Mouse (Mus musculus): ENCODE data around the gene Olfr657. TPM values are rescaled to one million over a fixed set of nuclear protein-coding genes. Genes with fewer than 3 reads are reported as not detected.

Gene Olfr657
- polyA plus RNA-seq (2012; fragmentation: generic; extraction: Trizol): not detected

GRCm38 (mm10) chr7:104624494-104624893, at the start of gene Olfr657:
Gene Olfr657 (plus strand): TSS chr7:104624794.

GRCm38 (mm10) chr7:104577014-104577413, 47.6 kb upstream of the Olfr657 start, which contains the start of gene Olfr653:
Gene Olfr653 (plus strand): TSS chr7:104577314.

GRCm38 (mm10) chr7:104586725-104587124, 37.9 kb upstream of the Olfr657 start, which contains the start of gene Olfr654:
Gene Olfr654 (plus strand): TSS chr7:104587025.

GRCm38 (mm10) chr7:104601679-104602078, 22.9 kb upstream of the Olfr657 start, which contains the start of gene Olfr655:
Gene Olfr655 (minus strand): TSS chr7:104601779.

GRCm38 (mm10) chr7:104613655-104614054, 10.9 kb upstream of the Olfr657 start, which contains the start of gene Olfr656:
Gene Olfr656 (plus strand): TSS chr7:104613955.

GRCm38 (mm10) chr7:104646841-104647482, 22.4 kb downstream of the Olfr657 start, which contains the start of gene Olfr658:
Gene Olfr658 (minus strand): TSS chr7:104647305.

GRCm38 (mm10) chr7:104666453-104666852, 41.9 kb downstream of the Olfr657 start, which contains the start of gene Olfr659:
Gene Olfr659 (plus strand): TSS chr7:104666753.

GRCm38 (mm10) chr7:104686201-104686600, 61.6 kb downstream of the Olfr657 start, which contains the start of gene Olfr661:
Gene Olfr661 (plus strand): TSS chr7:104686501.

Other genes starting within 250 kb of the Olfr657 start
- gene Trim30c, start 224.0 kb upstream of the Olfr657 start, polyA plus RNA-seq (2012; fragmentation: generic; extraction: Trizol): not detected
- gene Trim30a, start 159.6 kb upstream of the Olfr657 start, polyA plus RNA-seq (2012; fragmentation: generic; extraction: Trizol): 1 to 10 TPM in 1 of 2 experiments, not detected in 1; 1.7 TPM
- under 1 TPM in 1 of 2 experiments, not detected in 1; 0.73 TPM for gene Trim30d, start 116.9 kb upstream of the Olfr657 start, polyA plus RNA-seq (2012; fragmentation: generic; extraction: Trizol)
- not detected for gene Olfr651, start 74.7 kb upstream of the Olfr657 start, polyA plus RNA-seq (2012; fragmentation: generic; extraction: Trizol)
- not detected for gene Olfr652, start 63.9 kb upstream of the Olfr657 start, polyA plus RNA-seq (2012; fragmentation: generic; extraction: Trizol)
- not detected for gene Olfr653, start 47.5 kb upstream of the Olfr657 start, polyA plus RNA-seq (2012; fragmentation: generic; extraction: Trizol)
- gene Olfr654, start 37.8 kb upstream of the Olfr657 start, polyA plus RNA-seq (2012; fragmentation: generic; extraction: Trizol): not detected
- gene Olfr655, start 23.0 kb upstream of the Olfr657 start, polyA plus RNA-seq (2012; fragmentation: generic; extraction: Trizol): not detected
- gene Olfr656, start 10.8 kb upstream of the Olfr657 start, polyA plus RNA-seq (2012; fragmentation: generic; extraction: Trizol): not detected
- gene Olfr658, start 22.5 kb downstream of the Olfr657 start, polyA plus RNA-seq (2012; fragmentation: generic; extraction: Trizol): not detected
- gene Olfr659, start 42.0 kb downstream of the Olfr657 start, polyA plus RNA-seq (2012; fragmentation: generic; extraction: Trizol): not detected
- gene Olfr661, start 61.7 kb downstream of the Olfr657 start, polyA plus RNA-seq (2012; fragmentation: generic; extraction: Trizol): not detected
- gene Usp17le, start 152.7 kb downstream of the Olfr657 start, polyA plus RNA-seq (2012; fragmentation: generic; extraction: Trizol): under 1 TPM; 0.01 to 0.18 TPM
- under 1 TPM; 0.05 to 0.08 TPM for gene Usp17lb, start 217.8 kb downstream of the Olfr657 start, polyA plus RNA-seq (2012; fragmentation: generic; extraction: Trizol)
- under 1 TPM; 0.09 to 0.27 TPM for gene Usp17la, start 232.2 kb downstream of the Olfr657 start, polyA plus RNA-seq (2012; fragmentation: generic; extraction: Trizol)